Mouse (Mus musculus): ENCODE data around the gene Ubtf. TPM values are rescaled to one million over a fixed set of nuclear protein-coding genes. Genes with fewer than 3 reads are reported as not detected.

Gene Ubtf
- polyA plus RNA-seq, 1 experiment from 2014 or later: 86.1 TPM

- Histone ChIP-seq H3K27me3 (no peaks in the 10 kb centered on the region), H3K4me3 (peak overlapping the region; percentile 93), H3K36me3 (peaks cover 13% of the 10 kb centered on the region; the same call in 1 of the 2 replicates), H3K4me1 (peaks cover 23% of the 10 kb centered on the region), H3K4me2 (peak overlapping the region; percentile 86), H3K27ac (peak overlapping the region; percentile 100), H3K9me3 (no peaks in the 10 kb centered on the region), H3K9ac (peak overlapping the region; percentile 67)
- peak; percentile 19; the same call in 1 of the 2 replicates for ATAC-seq (ENCODE audit: borderline replicate concordance, extremely low read depth, low FRiP score, low TSS enrichment)
- WGBS: 23% methylated on average over 27 of the region's 27 CpGs
Measured at GRCm38 (mm10) chr11:102297577-102298556, 21.7 kb downstream of the Ubtf start.

DNA sequence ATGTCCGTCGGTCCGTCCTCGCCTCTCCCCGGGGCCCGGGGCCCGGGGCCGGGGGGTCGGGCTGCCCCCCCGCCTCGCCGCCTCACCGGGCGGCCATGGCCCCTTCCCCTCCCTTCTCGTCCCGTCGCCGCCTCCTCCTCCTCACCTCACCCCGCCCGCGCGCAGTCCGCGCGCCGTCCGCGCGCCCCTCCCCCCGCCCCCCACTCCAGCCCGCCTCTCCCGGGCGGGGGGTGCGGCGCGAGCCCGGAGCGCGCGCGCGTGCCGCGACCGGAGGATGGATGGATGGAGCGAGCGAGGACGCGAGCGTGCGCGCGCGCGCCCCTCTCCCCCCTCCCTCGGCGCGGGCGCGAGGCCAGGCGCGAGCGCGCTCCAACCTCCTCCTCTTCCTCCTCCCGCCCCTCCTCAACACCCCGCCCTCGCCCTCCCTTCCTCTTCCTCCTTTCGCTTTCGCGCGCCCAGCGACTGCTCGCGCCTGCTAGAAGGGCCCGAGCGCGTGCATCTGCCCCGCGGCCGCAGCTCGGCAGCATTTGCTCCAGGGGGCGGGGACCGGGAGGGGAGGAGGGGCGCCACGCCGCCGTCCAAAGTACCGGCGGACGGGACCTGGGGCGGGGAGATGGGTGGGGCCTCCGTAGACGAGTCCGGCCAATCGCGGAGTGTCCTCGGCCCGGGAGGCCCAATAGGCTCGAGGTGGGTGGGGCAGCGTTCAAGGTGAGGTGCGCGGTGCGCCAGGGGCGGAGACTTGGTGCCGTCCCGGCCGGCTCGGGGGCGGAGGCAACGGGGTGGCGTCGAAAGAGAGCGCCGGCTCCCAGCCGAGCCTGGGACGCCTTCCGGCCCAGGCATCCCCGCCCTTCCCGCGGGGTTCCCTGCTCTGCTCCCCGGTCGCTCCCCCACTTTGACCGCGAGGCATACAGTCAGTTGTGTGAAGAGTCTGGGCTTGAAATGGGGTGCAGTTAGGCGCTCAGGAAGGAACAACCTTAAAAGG is 22.8 kb downstream of the Ubtf start, which contains the start of gene Atxn7l3:
Gene Atxn7l3 (minus strand): TSS at position 141 of the 982 bp plus-strand sequence.
- peak within 1 kb of the TSS; percentile 93 for H3K4me3 ChIP-seq
- H3K4me2 ChIP-seq: peak within 1 kb of the TSS; percentile 86
- WGBS: under 1% methylated on average over 84 of the region's 125 CpGs
- H3K9me3 ChIP-seq: no peaks in the 10 kb centered on the region
- peak within 1 kb of the TSS; percentile 100 for H3K27ac ChIP-seq
- H3K27me3 ChIP-seq: no peaks in the 10 kb centered on the region
- peaks cover 23% of the 10 kb centered on the region for H3K4me1 ChIP-seq
- ATAC-seq (ENCODE audit: borderline replicate concordance, extremely low read depth, low FRiP score, low TSS enrichment): peak; percentile 94
- H3K36me3 ChIP-seq: peaks cover 23% of the 10 kb centered on the region
- H3K9ac ChIP-seq: peak within 1 kb of the TSS; percentile 97

GRCm38 (mm10) chr11:102295598-102296471 is 23.7 kb downstream of the Ubtf start:
- Histone ChIP-seq H3K36me3 (peaks cover 33% of the 10 kb centered on the region), H3K9me3 (no peaks in the 10 kb centered on the region), H3K27ac (peak overlapping the region; percentile 100), H3K27me3 (no peaks in the 10 kb centered on the region), H3K9ac (peak overlapping the region; percentile 97), H3K4me2 (peak overlapping the region; percentile 86), H3K4me1 (peaks cover 23% of the 10 kb centered on the region), H3K4me3 (peak overlapping the region; percentile 93)
- peak; percentile 19 for ATAC-seq (ENCODE audit: borderline replicate concordance, extremely low read depth, low FRiP score, low TSS enrichment)
- WGBS: under 1% methylated on average over 60 of the region's 73 CpGs

DNA sequence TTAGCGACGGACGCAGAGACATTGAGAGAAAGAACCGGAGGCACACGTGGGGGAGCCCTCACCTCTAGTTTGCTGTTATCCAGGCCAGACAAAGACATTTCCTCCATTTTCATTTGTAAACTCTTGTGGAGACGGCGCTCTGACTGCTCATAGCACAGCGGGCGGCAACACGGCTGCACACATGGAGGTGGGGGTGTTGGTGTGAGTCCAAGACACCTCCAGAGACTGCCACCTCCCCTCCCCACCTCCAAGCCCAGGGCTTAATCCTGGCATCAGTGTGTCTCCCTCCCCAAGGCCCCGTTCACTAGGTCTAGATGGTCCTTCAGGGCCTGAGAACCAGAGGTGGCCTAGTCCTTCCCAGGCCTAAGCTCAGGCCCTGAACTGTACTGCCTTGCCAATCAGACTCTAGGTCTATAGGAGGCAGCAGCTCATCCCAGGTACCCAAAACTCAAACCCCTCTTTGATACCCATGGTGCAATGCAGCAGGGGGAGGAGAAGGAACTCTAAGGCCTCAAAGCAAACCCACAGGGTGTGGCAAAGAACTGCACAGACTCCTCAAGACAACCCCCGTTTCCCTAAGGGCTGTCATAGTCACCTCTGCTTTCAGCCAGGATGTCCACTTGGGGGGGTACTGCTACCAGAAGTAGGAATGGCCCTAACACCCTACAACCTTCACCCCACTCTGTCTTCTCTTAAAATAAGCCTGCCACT is 24.5 kb downstream of the Ubtf start:
- H3K9ac ChIP-seq: peak overlapping the region; percentile 97
- ATAC-seq (ENCODE audit: borderline replicate concordance, extremely low read depth, low FRiP score, low TSS enrichment): no peak
- H3K36me3 ChIP-seq: peaks cover 39% of the 10 kb centered on the region
- peak overlapping the region; percentile 86 for H3K4me2 ChIP-seq
- no peaks in the 10 kb centered on the region for H3K27me3 ChIP-seq
- peaks cover 23% of the 10 kb centered on the region for H3K4me1 ChIP-seq
- H3K27ac ChIP-seq: peak overlapping the region; percentile 100
- 53% methylated on average over 12 of the region's 12 CpGs for WGBS
- H3K9me3 ChIP-seq: no peaks in the 10 kb centered on the region
- H3K4me3 ChIP-seq: peak overlapping the region; percentile 93

DNA sequence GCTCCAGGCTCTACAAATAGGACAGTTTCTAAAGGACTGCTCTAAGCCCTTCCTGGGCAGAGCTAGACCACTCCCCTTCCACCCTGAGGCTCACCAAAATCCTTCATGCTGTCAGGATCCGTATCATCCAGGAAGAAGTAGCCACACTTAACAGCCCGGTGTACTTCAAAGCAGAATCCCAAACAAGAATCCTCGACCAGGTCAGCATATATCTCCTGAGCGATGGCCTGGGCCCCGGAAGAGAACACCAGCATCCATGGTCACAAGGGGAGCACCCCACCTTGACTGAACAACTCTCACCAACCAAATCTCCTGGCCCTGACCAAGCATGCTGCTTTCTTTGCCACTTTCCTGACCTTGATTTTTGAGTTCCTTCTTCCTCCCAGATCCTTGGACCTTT is 25.1 kb downstream of the Ubtf start:
- Histone ChIP-seq H3K27me3 (no peaks in the 10 kb centered on the region), H3K36me3 (peaks cover 39% of the 10 kb centered on the region), H3K4me2 (peak overlapping the region; percentile 86; the same call in 1 of the 2 replicates), H3K9me3 (no peaks in the 10 kb centered on the region), H3K27ac (no peak overlapping the region), H3K4me3 (no peak overlapping the region), H3K9ac (peak overlapping the region; percentile 97; the same call in 1 of the 2 replicates), H3K4me1 (peaks cover 23% of the 10 kb centered on the region)
- WGBS: 68% methylated on average over 5 of the region's 5 CpGs
- no peak for ATAC-seq (ENCODE audit: borderline replicate concordance, extremely low read depth, low FRiP score, low TSS enrichment)

DNA sequence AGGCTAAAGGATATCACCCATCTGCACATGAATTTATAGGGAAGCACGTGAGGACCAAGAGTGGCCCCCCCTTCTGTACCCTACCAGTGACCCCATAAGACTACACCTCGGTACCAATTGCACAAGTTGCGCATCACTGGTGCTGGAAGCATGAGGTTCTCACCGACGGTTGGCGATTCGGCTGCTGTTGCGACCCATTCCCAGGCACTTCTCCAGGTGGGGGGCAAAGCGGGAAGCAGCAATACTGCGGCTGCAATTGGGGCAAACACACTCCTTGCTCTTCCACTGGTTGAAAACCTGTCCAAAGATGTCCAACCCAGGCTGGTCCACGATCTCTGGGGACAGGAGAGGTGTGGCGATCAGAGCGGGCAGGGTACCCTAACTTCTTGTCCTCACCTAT is 25.6 kb downstream of the Ubtf start:
- Histone ChIP-seq H3K27ac (no peak overlapping the region), H3K4me1 (peaks cover 23% of the 10 kb centered on the region), H3K36me3 (peaks cover 41% of the 10 kb centered on the region), H3K9me3 (no peaks in the 10 kb centered on the region), H3K27me3 (no peaks in the 10 kb centered on the region), H3K9ac (no peak overlapping the region), H3K4me2 (no peak overlapping the region), H3K4me3 (no peak overlapping the region)
- no peak for ATAC-seq (ENCODE audit: borderline replicate concordance, extremely low read depth, low FRiP score, low TSS enrichment)
- 92% methylated on average over 13 of the region's 13 CpGs for WGBS

GRCm38 (mm10) chr11:102291051-102291535 is 28.4 kb downstream of the Ubtf start:
- no peaks in the 10 kb centered on the region for H3K27me3 ChIP-seq
- WGBS: 85% methylated on average over 11 of the region's 11 CpGs
- peaks cover 57% of the 10 kb centered on the region for H3K36me3 ChIP-seq
- no peak overlapping the region for H3K4me3 ChIP-seq
- H3K9me3 ChIP-seq: no peaks in the 10 kb centered on the region
- no peak overlapping the region for H3K4me2 ChIP-seq
- no peak overlapping the region for H3K27ac ChIP-seq
- H3K4me1 ChIP-seq: peaks cover 24% of the 10 kb centered on the region
- no peak for ATAC-seq (ENCODE audit: borderline replicate concordance, extremely low read depth, low FRiP score, low TSS enrichment)
- no peak overlapping the region for H3K9ac ChIP-seq

DNA sequence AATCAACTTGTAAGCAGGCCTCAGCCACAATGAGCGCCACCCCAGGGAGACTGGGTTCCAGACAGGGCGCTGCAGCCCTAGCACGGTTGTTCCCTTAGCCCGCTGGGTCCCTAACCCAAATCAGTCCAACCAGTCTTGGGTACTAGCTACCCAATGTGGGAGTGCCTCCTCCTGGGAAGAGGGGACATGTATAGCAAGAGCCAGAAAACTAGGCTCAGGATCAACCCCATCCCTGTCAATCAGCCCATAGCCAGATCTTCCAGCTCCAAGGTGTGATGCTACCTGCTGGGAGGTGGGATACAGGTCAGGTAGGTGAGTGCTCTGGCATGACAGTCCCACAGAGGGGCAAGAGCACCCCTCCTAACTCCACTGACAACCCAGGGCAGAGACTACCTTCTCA is 29.4 kb downstream of the Ubtf start:
- Histone ChIP-seq H3K27me3 (no peaks in the 10 kb centered on the region), H3K4me1 (peaks cover 27% of the 10 kb centered on the region), H3K4me2 (no peak overlapping the region), H3K36me3 (peaks cover 57% of the 10 kb centered on the region), H3K27ac (no peak overlapping the region), H3K9me3 (no peaks in the 10 kb centered on the region), H3K4me3 (no peak overlapping the region), H3K9ac (no peak overlapping the region)
- ATAC-seq (ENCODE audit: borderline replicate concordance, extremely low read depth, low FRiP score, low TSS enrichment): no peak
- WGBS: 87% methylated on average over 4 of the region's 4 CpGs

GRCm38 (mm10) chr11:102289511-102290100 is 29.9 kb downstream of the Ubtf start:
- no peaks in the 10 kb centered on the region for H3K27me3 ChIP-seq
- H3K4me2 ChIP-seq: no peak overlapping the region
- peaks cover 57% of the 10 kb centered on the region for H3K36me3 ChIP-seq
- no peak overlapping the region for H3K27ac ChIP-seq
- no peak overlapping the region for H3K9ac ChIP-seq
- H3K4me1 ChIP-seq: peaks cover 22% of the 10 kb centered on the region
- 61% methylated on average over 6 of the region's 6 CpGs for WGBS
- H3K4me3 ChIP-seq: no peak overlapping the region
- ATAC-seq (ENCODE audit: borderline replicate concordance, extremely low read depth, low FRiP score, low TSS enrichment): no peak
- H3K9me3 ChIP-seq: no peaks in the 10 kb centered on the region

DNA sequence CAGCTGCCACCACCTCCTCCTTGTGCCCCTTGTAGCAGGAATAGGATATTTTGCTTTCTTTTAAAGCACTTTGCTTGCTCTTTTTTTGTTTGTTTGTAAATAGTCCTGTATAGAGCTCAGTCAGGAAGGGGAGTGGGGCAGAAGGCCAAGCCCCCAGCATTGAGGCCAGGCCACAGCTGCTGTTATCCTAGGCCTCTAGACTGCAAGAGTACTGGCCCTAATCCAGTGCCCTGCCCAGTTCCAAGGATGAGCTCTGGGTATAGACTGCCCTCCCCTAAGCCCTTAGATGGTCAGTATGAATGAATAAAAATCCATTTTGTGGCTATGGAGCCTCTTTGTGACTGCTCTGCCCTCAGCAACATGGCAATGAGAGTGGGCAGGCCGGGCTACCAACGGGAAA is 30.6 kb downstream of the Ubtf start:
- ATAC-seq (ENCODE audit: borderline replicate concordance, extremely low read depth, low FRiP score, low TSS enrichment): no peak
- H3K4me3 ChIP-seq: no peak overlapping the region
- no peaks in the 10 kb centered on the region for H3K27me3 ChIP-seq
- no peak overlapping the region for H3K4me2 ChIP-seq
- WGBS: 73% methylated on average over 2 of the region's 2 CpGs
- peaks cover 54% of the 10 kb centered on the region for H3K36me3 ChIP-seq
- no peak overlapping the region for H3K27ac ChIP-seq
- H3K9ac ChIP-seq: no peak overlapping the region
- peaks cover 15% of the 10 kb centered on the region for H3K4me1 ChIP-seq
- no peaks in the 10 kb centered on the region for H3K9me3 ChIP-seq

Data from lung, embryonic 15.5 days (tissue).